Mouse (Mus musculus) MEL (cell line): ENCODE data around the gene Gigyf1. TPM values are rescaled to one million over a fixed set of nuclear protein-coding genes. Genes with fewer than 3 reads are reported as not detected.

ENCODE experiments used
- DNase-seq: peaks from one replicate; pipeline ENCODE4 v3.0.0; 2011; ENCODE audit warnings: low read depth, low spot score
- H3K27ac ChIP-seq: 2 replicates; pipeline ENCODE4 v1.5.1; 2012; ENCODE audit warnings: low read depth, mild to moderate bottlenecking, control low read depth, low read length, moderate library complexity; ENCODE audit not compliant: control insufficient read depth
- H3K27me3 ChIP-seq, 2 experiments: fragments of 150-350 bp in 1 of 2; sonication (generic) in 1 of 2; 2 replicates each; pipeline ENCODE4 v1.6.1; 2012; ENCODE audit warnings: low read length in 2 of 2, mild to moderate bottlenecking in 2 of 2, improper control_type of control experiment in 1 of 2, moderate library complexity in 1 of 2; ENCODE audit not compliant: insufficient read depth in 2 of 2, control insufficient read depth in 1 of 2
- H3K36me3 ChIP-seq, 2 experiments: 2 replicates each; pipeline ENCODE4 v1.6.1; 2012 to 2014; ENCODE audit warnings: low read length in 2 of 2, improper control_type of control experiment in 1 of 2, inconsistent platforms in 1 of 2, mild to moderate bottlenecking in 1 of 2; ENCODE audit not compliant: insufficient read depth in 2 of 2, control insufficient read depth in 1 of 2
- H3K4me1 ChIP-seq, 2 experiments: fragments of 150-350 bp in 1 of 2; sonication (generic) in 1 of 2; 2 replicates each; pipeline ENCODE4 v1.6.1; 2012; ENCODE audit warnings: low read length in 2 of 2, improper control_type of control experiment in 1 of 2, mild to moderate bottlenecking in 1 of 2; ENCODE audit not compliant: insufficient read depth in 2 of 2, control insufficient read depth in 1 of 2
- H3K4me3 ChIP-seq, 2 experiments: fragments of 150-350 bp in 1 of 2; sonication (generic) in 1 of 2; 2 replicates each; pipeline ENCODE4 v1.5.1; 2012; ENCODE audit warnings: low read depth in 2 of 2, low read length in 2 of 2, mild to moderate bottlenecking in 2 of 2, moderate library complexity in 2 of 2, control low read depth in 1 of 2, improper control_type of control experiment in 1 of 2; ENCODE audit not compliant: control insufficient read depth in 1 of 2, insufficient read depth in 1 of 2
- H3K79me2 ChIP-seq: 2 replicates; pipeline ENCODE4 v1.6.1; 2012; ENCODE audit warnings: mild to moderate bottlenecking, low read length, moderate library complexity; ENCODE audit not compliant: control insufficient read depth, poor library complexity, insufficient read depth
- H3K9ac ChIP-seq: 2 replicates; pipeline ENCODE4 v1.6.1; 2012; ENCODE audit warnings: low read depth, mild to moderate bottlenecking, control low read depth, low read length, moderate library complexity; ENCODE audit not compliant: control insufficient read depth, poor library complexity, severe bottlenecking
- H3K9me3 ChIP-seq: fragments of 150-350 bp; sonication (generic); replicated peaks from 2 replicates; pipeline ENCODE4 v1.6.1; 2012; ENCODE audit warnings: mild to moderate bottlenecking, low read length, improper control_type of control experiment, moderate library complexity; ENCODE audit not compliant: insufficient read depth
- BHLHE40 ChIP-seq: IDR thresholded peaks from 2 replicates; pipeline ENCODE4 v1.6.1; 2012; ENCODE audit warnings: low read depth, mild to moderate bottlenecking, inconsistent platforms, low read length, improper control_type of control experiment, borderline replicate concordance
- CHD2 ChIP-seq: IDR thresholded peaks from 2 replicates; pipeline ENCODE4 v1.6.1; 2011; ENCODE audit warnings: low read length, improper control_type of control experiment
- CTCF ChIP-seq, 3 experiments: IDR thresholded peaks in 2 of 3; conservative IDR thresholded peaks in 1 of 3; 2 replicates each; pipeline ENCODE4 v1.5.1; 2011 to 2012; ENCODE audit warnings: low read length in 3 of 3, low read depth in 2 of 3, mild to moderate bottlenecking in 2 of 3, improper control_type of control experiment in 1 of 3, inconsistent platforms in 1 of 3, mixed read lengths in 1 of 3, moderate library complexity in 1 of 3; ENCODE audit not compliant: control insufficient read depth in 1 of 3, insufficient read depth in 1 of 3, poor library complexity in 1 of 3, severe bottlenecking in 1 of 3
- E2F4 ChIP-seq: IDR thresholded peaks from 2 replicates; pipeline ENCODE4 v1.6.1; 2011; ENCODE audit warnings: low read depth, low read length, improper control_type of control experiment, borderline replicate concordance
- ELF1 ChIP-seq: IDR thresholded peaks from 2 replicates; pipeline ENCODE4 v1.6.1; 2014; ENCODE audit warnings: low read depth, mild to moderate bottlenecking, inconsistent platforms, low read length, improper control_type of control experiment, moderate library complexity
- ETS1 ChIP-seq: IDR thresholded peaks from 2 replicates; pipeline ENCODE4 v1.6.1; 2012; ENCODE audit warnings: low read depth, mild to moderate bottlenecking, inconsistent platforms, low read length, improper control_type of control experiment, moderate library complexity
- GABPA ChIP-seq: IDR thresholded peaks from 2 replicates; pipeline ENCODE4 v1.6.1; 2012; ENCODE audit warnings: low read depth, mild to moderate bottlenecking, inconsistent platforms, low read length, improper control_type of control experiment, moderate library complexity
- GATA1 ChIP-seq: IDR thresholded peaks from 2 replicates; pipeline ENCODE4 v1.6.1; 2011; ENCODE audit warnings: low read depth, low read length, improper control_type of control experiment
- MAZ ChIP-seq: IDR thresholded peaks from 2 replicates; pipeline ENCODE4 v1.6.1; 2012; ENCODE audit warnings: low read depth, mild to moderate bottlenecking, inconsistent platforms, low read length, improper control_type of control experiment
- MYC ChIP-seq: IDR thresholded peaks from 2 replicates; pipeline ENCODE4 v1.6.1; 2011; ENCODE audit warnings: low read depth, mild to moderate bottlenecking, low read length, improper control_type of control experiment, moderate library complexity
- NRF1 ChIP-seq: IDR thresholded peaks from 2 replicates; pipeline ENCODE4 v1.6.1; 2014; ENCODE audit warnings: low read depth, mild to moderate bottlenecking, inconsistent platforms, low read length, improper control_type of control experiment, moderate library complexity; ENCODE audit not compliant: poor library complexity, insufficient read depth, severe bottlenecking
- POLR2AphosphoS2 ChIP-seq: IDR thresholded peaks from 2 replicates; pipeline ENCODE4 v1.6.1; 2011; ENCODE audit warnings: low read length, improper control_type of control experiment
- POLR2AphosphoS5 ChIP-seq: IDR thresholded peaks from 2 replicates; pipeline ENCODE4 v1.6.1; 2012; ENCODE audit warnings: low read depth, borderline replicate concordance, mild to moderate bottlenecking, inconsistent platforms, low read length, moderate library complexity, mixed read lengths
- RAD21 ChIP-seq: IDR thresholded peaks from 2 replicates; pipeline ENCODE4 v1.6.1; 2011; ENCODE audit warnings: mild to moderate bottlenecking, low read depth, low read length, improper control_type of control experiment
- RCOR1 ChIP-seq: IDR thresholded peaks from 2 replicates; pipeline ENCODE4 v1.6.1; 2012; ENCODE audit warnings: low read depth, mild to moderate bottlenecking, inconsistent platforms, low read length, improper control_type of control experiment
- SIN3A ChIP-seq: IDR thresholded peaks from 2 replicates; pipeline ENCODE4 v1.6.1; 2012; ENCODE audit warnings: low read length, improper control_type of control experiment, inconsistent platforms
- TAL1 ChIP-seq: IDR thresholded peaks from 2 replicates; pipeline ENCODE4 v1.6.1; 2012; ENCODE audit warnings: mild to moderate bottlenecking, inconsistent platforms, low read length, moderate library complexity, mixed read lengths
- TBP ChIP-seq: IDR thresholded peaks from 2 replicates; pipeline ENCODE4 v1.8.0; 2011; ENCODE audit warnings: low read depth, low read length, improper control_type of control experiment
- USF1 ChIP-seq: IDR thresholded peaks from 2 replicates; pipeline ENCODE4 v1.6.1; 2014; ENCODE audit warnings: low read depth, mild to moderate bottlenecking, inconsistent platforms, low read length, improper control_type of control experiment, moderate library complexity
- USF2 ChIP-seq, 2 experiments: IDR thresholded peaks; 2 replicates each; pipeline ENCODE4 v1.6.1; 2011 to 2012; ENCODE audit warnings: improper control_type of control experiment in 2 of 2, low read length in 2 of 2, borderline replicate concordance in 1 of 2, inconsistent platforms in 1 of 2, low read depth in 1 of 2, mild to moderate bottlenecking in 1 of 2; ENCODE audit not compliant: insufficient read depth in 1 of 2
- ZNF384 ChIP-seq: IDR thresholded peaks from 2 replicates; pipeline ENCODE4 v1.6.1; 2012; ENCODE audit warnings: low read depth, mild to moderate bottlenecking, inconsistent platforms, low read length, improper control_type of control experiment
- polyA plus RNA-seq, 2 experiments: library from polyadenylated mRNA; stranded (reverse) in 1 of 2; unstranded in 1 of 2; fragments of >175 nt in 1 of 2; fragments of >200 nt in 1 of 2; gene quantifications; 2 replicates each; pipeline versions ENCODE4 v1.2.1 to v1.2.4; 2012; ENCODE audit warnings: low replicate concordance in 2 of 2, low read depth in 1 of 2; ENCODE audit not compliant: insufficient read length in 2 of 2, insufficient read depth in 1 of 2, missing spikeins in 1 of 2
- total RNA-seq: library from RNA; depleted of rRNA; stranded (reverse); fragments of 300-350 nt; gene quantifications from 2 replicates; pipeline ENCODE4 v1.2.3, GENCODE M21; 2012

Gigyf1 gene
- total and polyA plus RNA-seq, 3 experiments, result 5.1 to 24.6 TPM; not detected in 1

- Histone ChIP-seq H3K9me3 (no peaks in the 10 kb centered on the region), H3K4me1 (peaks cover 2 to 10% of the 10 kb centered on the region in 2 experiments), H3K4me3 (no peak overlapping the region), H3K36me3 (peaks cover 0 to 5% of the 10 kb centered on the region in 2 experiments; a peak in 2 of 4 replicates), H3K79me2 (peaks cover 48% of the 10 kb centered on the region), H3K9ac (no peak overlapping the region), H3K27me3 (no peaks in the 10 kb centered on the region), H3K27ac (no peak overlapping the region)
- no peak for TF ChIP-seq RAD21
- no peak for DNase-seq
Measured at GRCm38 (mm10) chr5:137514811-137515210, 3.5 kb upstream of the Gigyf1 start.

GRCm38 (mm10) chr5:137519691-137520550, 1.6 kb downstream of the Gigyf1 start:
- Histone ChIP-seq H3K27ac (no peak overlapping the region), H3K9ac (no peak overlapping the region), H3K4me3 (no peak overlapping the region), H3K4me1 (no peaks in the 10 kb centered on the region), H3K27me3 (no peaks in the 10 kb centered on the region), H3K9me3 (no peaks in the 10 kb centered on the region), H3K36me3 (peaks cover 0 to 4% of the 10 kb centered on the region in 2 experiments; a peak in 2 of 4 replicates), H3K79me2 (peaks cover 7% of the 10 kb centered on the region; the same call in 1 of the 2 replicates)
- no peak for TF ChIP-seq MYC
- TF ChIP-seq MAZ, result no peak
- no peak for TF ChIP-seq TBP
- TF ChIP-seq TAL1, result no peak
- no peak for TF ChIP-seq GABPA
- no peak for TF ChIP-seq CTCF (IDR thresholded peaks at IDR 0.05 in 2 of 3, conservative IDR thresholded peaks at IDR 0.05 in 1 of 3; ENCODE audit: control insufficient read depth in 1 of 3, insufficient read depth in 1 of 3, low read depth in 2 of 3, low read length in 3 of 3, poor library complexity in 1 of 3, severe bottlenecking in 1 of 3)
- TF ChIP-seq POLR2AphosphoS5, result no peak
- TF ChIP-seq POLR2AphosphoS2, result no peak
- no peak for TF ChIP-seq USF2 (IDR thresholded peaks at IDR 0.05; ENCODE audit: borderline replicate concordance in 1 of 2, insufficient read depth in 1 of 2, low read depth in 1 of 2, low read length in 2 of 2)
- TF ChIP-seq ZNF384, result no peak
- TF ChIP-seq RCOR1, result no peak
- TF ChIP-seq BHLHE40, result no peak
- no peak for TF ChIP-seq SIN3A
- no peak for TF ChIP-seq ELF1
- no peak for TF ChIP-seq NRF1
- no peak for TF ChIP-seq E2F4
- TF ChIP-seq ETS1, result no peak
- TF ChIP-seq USF1, result no peak
- no peak for TF ChIP-seq CHD2
- no peak for TF ChIP-seq GATA1
- DNase-seq, result no peak
